Mouse (Mus musculus): Measurements from ENCODE around the gene Ncam2. TPM values are rescaled to one million over a fixed set of nuclear protein-coding genes. Genes with fewer than 3 reads are reported as not detected.

Ncam2 gene
- polyA plus RNA-seq, 1 experiment from 2014 or later = 0.11 TPM

DNA sequence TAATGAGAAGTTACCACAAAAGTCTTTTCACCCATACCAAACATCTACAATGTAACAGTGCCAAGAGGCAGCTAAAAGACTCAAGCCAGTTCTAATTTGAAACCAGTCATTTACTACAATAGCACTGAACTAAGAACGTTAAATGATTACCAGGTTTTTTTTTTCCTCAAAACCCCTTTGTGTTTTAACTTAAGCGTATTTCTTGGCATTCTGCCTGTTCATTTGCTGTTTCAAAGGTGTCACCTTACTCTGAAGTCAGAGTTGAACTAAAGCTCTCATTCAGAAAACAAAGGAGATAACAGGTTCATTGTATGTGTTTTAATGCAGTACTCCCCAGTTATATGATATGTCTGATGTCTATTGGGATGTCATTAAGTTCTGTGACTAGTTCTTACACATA lies 295.6 kb downstream of the Ncam2 start:
- Histone ChIP-seq H3K4me3 (ENCODE audit: low read depth, low read length) (no peak overlapping the region), H3K27ac (ENCODE audit: low read length) (no peak overlapping the region), H3K4me1 (ENCODE audit: insufficient read depth, low read depth, low read length) (no peaks in the 10 kb centered on the region), H3K4me2 (replicated peaks; ENCODE audit: low read depth, low read length) (no peak overlapping the region), H3K9me3 (ENCODE audit: low read length) (no peaks in the 10 kb centered on the region), H3K9ac (replicated peaks; ENCODE audit: low read depth) (no peak overlapping the region), H3K27me3 (replicated peaks; ENCODE audit: insufficient read depth, low read length) (no peaks in the 10 kb centered on the region), H3K36me3 (ENCODE audit: insufficient read depth, low read length) (no peaks in the 10 kb centered on the region)
- TF ChIP-seq EP300 (IDR thresholded peaks at IDR 0.05) (no peak), CTCF (IDR thresholded peaks at IDR 0.05) (no peak)
- ATAC-seq = no peak
- DNase-seq (ENCODE audit: low spot score) = no peak
- WGBS = 55% methylated on average over 2 of the region's 2 CpGs

DNA sequence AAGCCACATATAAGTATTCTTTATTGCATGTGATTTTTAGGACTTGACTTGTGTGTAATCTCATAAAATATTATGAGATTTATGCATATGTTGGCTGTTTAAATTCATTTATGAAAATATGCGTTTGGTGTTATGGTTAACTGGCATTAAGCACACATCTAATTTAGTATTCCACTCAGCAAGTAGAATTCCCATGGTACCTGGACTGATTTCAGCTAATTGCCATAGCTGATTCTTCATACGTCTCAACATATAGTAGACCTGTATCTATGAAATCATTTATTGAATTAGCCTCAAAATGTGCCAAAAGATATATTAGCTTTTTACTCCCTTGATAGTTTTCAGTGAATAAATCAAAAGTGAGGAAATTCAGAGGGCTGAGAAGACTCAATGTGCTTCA lies 302.1 kb downstream of the Ncam2 start:
- no peak overlapping the region for H3K4me3 ChIP-seq (ENCODE audit: low read depth, low read length)
- no peak overlapping the region for H3K27ac ChIP-seq (ENCODE audit: low read length)
- no peak for ATAC-seq
- no peaks in the 10 kb centered on the region for H3K4me1 ChIP-seq (ENCODE audit: insufficient read depth, low read depth, low read length)
- no peak for DNase-seq (ENCODE audit: low spot score)
- H3K9me3 ChIP-seq (ENCODE audit: low read length) = no peaks in the 10 kb centered on the region
- H3K9ac ChIP-seq (replicated peaks; ENCODE audit: low read depth) = no peak overlapping the region
- no peak overlapping the region for H3K4me2 ChIP-seq (replicated peaks; ENCODE audit: low read depth, low read length)
- no peak for TF ChIP-seq CTCF (IDR thresholded peaks at IDR 0.05)
- no peak for TF ChIP-seq EP300 (IDR thresholded peaks at IDR 0.05)
- H3K27me3 ChIP-seq (replicated peaks; ENCODE audit: insufficient read depth, low read length) = no peaks in the 10 kb centered on the region
- no peaks in the 10 kb centered on the region for H3K36me3 ChIP-seq (ENCODE audit: insufficient read depth, low read length)
- 76% methylated on average over 2 of the region's 2 CpGs for WGBS

DNA sequence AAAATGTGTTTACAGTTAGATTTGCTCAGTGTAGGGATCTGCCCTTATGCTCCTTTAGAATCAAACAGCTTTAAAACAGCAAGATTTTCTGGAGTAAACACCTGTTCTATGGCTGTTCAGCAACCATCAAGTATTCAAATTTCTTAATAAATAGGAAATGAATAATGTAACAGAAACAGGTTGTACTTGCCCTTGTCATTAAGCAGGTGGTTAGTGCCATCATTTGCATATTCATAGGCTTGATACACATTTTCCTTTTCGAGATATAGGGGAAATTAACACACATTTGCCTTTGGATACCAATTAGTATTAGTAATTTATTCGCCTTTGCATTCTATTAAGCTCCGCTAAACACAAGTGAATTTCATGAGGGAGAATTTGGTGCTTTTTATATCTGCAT lies 335.7 kb downstream of the Ncam2 start:
- Histone ChIP-seq H3K4me1 (ENCODE audit: insufficient read depth, low read depth, low read length) (no peaks in the 10 kb centered on the region), H3K27me3 (replicated peaks; ENCODE audit: insufficient read depth, low read length) (no peaks in the 10 kb centered on the region), H3K4me2 (replicated peaks; ENCODE audit: low read depth, low read length) (no peak overlapping the region), H3K9me3 (ENCODE audit: low read length) (no peaks in the 10 kb centered on the region), H3K4me3 (ENCODE audit: low read depth, low read length) (no peak overlapping the region), H3K9ac (replicated peaks; ENCODE audit: low read depth) (no peak overlapping the region), H3K27ac (ENCODE audit: low read length) (no peak overlapping the region), H3K36me3 (ENCODE audit: insufficient read depth, low read length) (no peaks in the 10 kb centered on the region)
- no peak for ATAC-seq
- TF ChIP-seq EP300 (IDR thresholded peaks at IDR 0.05) = no peak
- no peak for TF ChIP-seq CTCF (IDR thresholded peaks at IDR 0.05)
- no peak for DNase-seq (ENCODE audit: low spot score)
- WGBS = 73% methylated on average over 3 of the region's 3 CpGs

DNA sequence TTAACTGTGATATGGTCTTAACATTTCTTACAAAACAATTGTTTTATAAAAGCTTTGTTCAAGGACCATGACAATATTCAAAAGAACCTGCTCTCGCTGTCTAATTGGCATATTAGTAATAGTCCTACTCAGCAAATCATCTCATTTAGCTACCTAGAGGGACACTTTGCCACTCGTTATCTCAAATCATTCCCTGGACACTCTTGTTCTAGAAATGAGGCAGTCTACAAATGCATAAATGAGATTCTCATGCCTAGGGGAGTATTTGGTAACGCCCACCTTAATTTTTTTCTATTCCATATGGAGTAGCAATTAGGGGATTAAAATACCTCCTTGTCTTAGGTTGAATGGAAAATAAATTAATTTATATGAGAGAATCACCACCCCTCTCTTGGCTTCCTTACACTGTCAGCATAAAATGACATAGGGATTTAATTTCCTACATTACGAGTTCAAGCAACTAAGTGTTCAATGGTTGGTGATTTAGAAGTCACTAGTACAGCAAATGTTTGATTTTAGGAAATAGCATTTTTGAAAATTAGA lies 387.1 kb downstream of the Ncam2 start:
- H3K27me3 ChIP-seq (replicated peaks; ENCODE audit: insufficient read depth, low read length) = no peaks in the 10 kb centered on the region
- no peak for TF ChIP-seq CTCF (IDR thresholded peaks at IDR 0.05)
- no peak for TF ChIP-seq EP300 (IDR thresholded peaks at IDR 0.05)
- no peak overlapping the region for H3K4me2 ChIP-seq (replicated peaks; ENCODE audit: low read depth, low read length)
- H3K9ac ChIP-seq (replicated peaks; ENCODE audit: low read depth) = no peak overlapping the region
- H3K9me3 ChIP-seq (ENCODE audit: low read length) = no peaks in the 10 kb centered on the region
- ATAC-seq (no peak), DNase-seq (ENCODE audit: low spot score) (no peak)
- H3K4me1 ChIP-seq (ENCODE audit: insufficient read depth, low read depth, low read length) = no peaks in the 10 kb centered on the region
- no peaks in the 10 kb centered on the region for H3K36me3 ChIP-seq (ENCODE audit: insufficient read depth, low read length)
- no peak overlapping the region for H3K4me3 ChIP-seq (ENCODE audit: low read depth, low read length)
- H3K27ac ChIP-seq (ENCODE audit: low read length) = no peak overlapping the region
- 77% methylated on average over 4 of the region's 4 CpGs for WGBS

DNA sequence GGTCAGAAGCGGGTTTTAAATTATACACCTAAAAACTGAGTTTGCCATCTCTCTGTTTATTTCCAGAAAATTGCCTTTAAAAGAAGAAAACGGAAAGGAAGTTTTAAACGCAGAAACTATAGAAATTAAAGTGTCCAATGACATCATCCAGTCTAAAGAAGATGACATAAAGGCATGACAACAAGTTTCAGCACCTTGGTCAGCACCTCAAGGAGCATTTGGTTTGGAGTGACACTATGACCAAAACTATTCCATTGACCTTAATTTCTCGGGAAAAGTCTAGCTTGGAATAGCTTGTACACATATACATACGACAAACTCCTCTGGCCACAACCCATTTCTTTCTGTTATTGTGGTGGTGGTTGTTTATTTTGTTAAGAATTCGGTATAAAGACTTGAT lies 422.8 kb downstream of the Ncam2 start:
- H3K4me3 ChIP-seq (ENCODE audit: low read depth, low read length) = no peak overlapping the region
- no peaks in the 10 kb centered on the region for H3K9me3 ChIP-seq (ENCODE audit: low read length)
- 37% methylated on average over 6 of the region's 6 CpGs for WGBS
- TF ChIP-seq EP300 (IDR thresholded peaks at IDR 0.05) = no peak
- no peak for TF ChIP-seq CTCF (IDR thresholded peaks at IDR 0.05)
- H3K9ac ChIP-seq (replicated peaks; ENCODE audit: low read depth) = no peak overlapping the region
- no peak for ATAC-seq
- H3K27ac ChIP-seq (ENCODE audit: low read length) = no peak overlapping the region
- no peaks in the 10 kb centered on the region for H3K27me3 ChIP-seq (replicated peaks; ENCODE audit: insufficient read depth, low read length)
- no peaks in the 10 kb centered on the region for H3K4me1 ChIP-seq (ENCODE audit: insufficient read depth, low read depth, low read length)
- no peak overlapping the region for H3K4me2 ChIP-seq (replicated peaks; ENCODE audit: low read depth, low read length)
- DNase-seq (ENCODE audit: low spot score) = no peak
- H3K36me3 ChIP-seq (ENCODE audit: insufficient read depth, low read length) = no peaks in the 10 kb centered on the region

DNA sequence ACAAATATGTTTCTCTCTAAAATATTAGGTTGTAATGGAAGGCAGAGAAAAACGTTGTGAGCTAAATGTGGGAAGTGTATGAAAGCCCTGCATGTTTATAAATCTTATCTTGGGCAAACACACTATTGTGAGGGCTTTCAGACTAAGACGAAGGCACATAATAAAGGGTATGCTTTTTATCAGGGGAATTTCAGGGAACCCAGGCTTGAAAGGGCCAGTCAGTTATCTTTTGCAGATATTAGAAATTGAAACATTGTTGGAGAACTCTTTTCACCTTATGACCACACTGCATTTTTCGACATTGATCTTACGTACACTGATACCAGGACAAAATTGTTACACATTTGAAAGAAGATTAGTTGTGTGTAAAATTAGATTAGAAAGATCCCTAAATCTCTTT lies 423.3 kb downstream of the Ncam2 start:
- WGBS = 53% methylated on average over 4 of the region's 4 CpGs
- Histone ChIP-seq H3K9me3 (ENCODE audit: low read length) (no peaks in the 10 kb centered on the region), H3K27ac (ENCODE audit: low read length) (no peak overlapping the region), H3K4me2 (replicated peaks; ENCODE audit: low read depth, low read length) (no peak overlapping the region), H3K4me1 (ENCODE audit: insufficient read depth, low read depth, low read length) (no peaks in the 10 kb centered on the region), H3K4me3 (ENCODE audit: low read depth, low read length) (no peak overlapping the region), H3K27me3 (replicated peaks; ENCODE audit: insufficient read depth, low read length) (no peaks in the 10 kb centered on the region), H3K9ac (replicated peaks; ENCODE audit: low read depth) (no peak overlapping the region), H3K36me3 (ENCODE audit: insufficient read depth, low read length) (no peaks in the 10 kb centered on the region)
- ATAC-seq (no peak), DNase-seq (ENCODE audit: low spot score) (no peak)
- TF ChIP-seq EP300 (IDR thresholded peaks at IDR 0.05) (no peak), CTCF (IDR thresholded peaks at IDR 0.05) (no peak)

DNA sequence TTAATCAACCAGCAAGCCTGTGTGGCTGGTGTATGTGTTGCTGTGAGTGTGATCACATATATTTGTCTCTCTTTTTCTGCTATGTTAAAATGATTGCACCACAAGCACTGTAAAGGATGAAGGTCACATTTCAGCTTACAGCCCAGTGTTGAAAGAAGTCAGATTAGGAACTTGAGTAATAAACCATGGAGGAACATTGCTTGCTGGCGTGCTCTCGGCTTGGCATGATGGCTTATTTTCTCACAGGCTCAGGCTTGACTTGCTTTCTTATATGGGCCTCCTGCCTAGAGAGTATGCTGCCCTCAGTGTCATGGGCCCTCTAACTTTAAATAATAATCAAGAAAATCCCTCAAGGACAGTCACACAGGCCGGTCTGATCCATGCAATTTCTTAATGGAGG lies 449.8 kb downstream of the Ncam2 start:
- H3K4me2 ChIP-seq (replicated peaks; ENCODE audit: low read depth, low read length) = no peak overlapping the region
- no peaks in the 10 kb centered on the region for H3K36me3 ChIP-seq (ENCODE audit: insufficient read depth, low read length)
- 59% methylated on average over 3 of the region's 3 CpGs for WGBS
- TF ChIP-seq EP300 (IDR thresholded peaks at IDR 0.05) (no peak), CTCF (IDR thresholded peaks at IDR 0.05) (no peak)
- H3K4me1 ChIP-seq (ENCODE audit: insufficient read depth, low read depth, low read length) = no peaks in the 10 kb centered on the region
- H3K27me3 ChIP-seq (replicated peaks; ENCODE audit: insufficient read depth, low read length) = no peaks in the 10 kb centered on the region
- H3K27ac ChIP-seq (ENCODE audit: low read length) = no peak overlapping the region
- H3K4me3 ChIP-seq (ENCODE audit: low read depth, low read length) = no peak overlapping the region
- ATAC-seq = no peak
- no peak overlapping the region for H3K9ac ChIP-seq (replicated peaks; ENCODE audit: low read depth)
- H3K9me3 ChIP-seq (ENCODE audit: low read length) = no peaks in the 10 kb centered on the region
- DNase-seq (ENCODE audit: low spot score) = peak; percentile 25
